Mouse (Mus musculus) lung, embryonic 15.5 days (tissue): ENCODE measurements around the gene Jmjd4. TPM values are rescaled to one million over a fixed set of nuclear protein-coding genes. Genes with fewer than 3 reads are reported as not detected.

Experiments
- ATAC-seq: fragments of 200-750 bp; cut with Nextera tagmentation; 2 replicates; pipeline ENCODE4 v1.8.0; 2017; ENCODE audit warnings: moderate number of reproducible peaks, borderline replicate concordance; ENCODE audit not compliant: low FRiP score, low TSS enrichment; ENCODE audit errors: extremely low read depth
- H3K27ac ChIP-seq: fragments of 300-500 bp; sonication (generic); 2 replicates; pipeline ENCODE4 v1.5.1; 2015; ENCODE audit warnings: moderate library complexity, mild to moderate bottlenecking, inconsistent platforms
- H3K27me3 ChIP-seq: fragments of 300-500 bp; sonication (generic); 2 replicates; pipeline ENCODE4 v1.6.1; 2015; ENCODE audit warnings: inconsistent platforms
- H3K36me3 ChIP-seq: fragments of 300-500 bp; sonication (generic); 2 replicates; pipeline ENCODE4 v1.6.1; 2015; ENCODE audit warnings: inconsistent platforms
- H3K4me1 ChIP-seq: fragments of 300-500 bp; sonication (generic); 2 replicates; pipeline ENCODE4 v1.6.1; 2015; ENCODE audit warnings: inconsistent platforms
- H3K4me2 ChIP-seq: fragments of 300-500 bp; sonication (generic); 2 replicates; pipeline ENCODE4 v1.6.1; 2015; ENCODE audit warnings: inconsistent platforms, mild to moderate bottlenecking, moderate library complexity
- H3K4me3 ChIP-seq: fragments of 300-500 bp; sonication (generic); 2 replicates; pipeline ENCODE4 v1.5.1; 2015; ENCODE audit warnings: mild to moderate bottlenecking, inconsistent platforms
- H3K9ac ChIP-seq: fragments of 300-500 bp; sonication (generic); 2 replicates; pipeline ENCODE4 v1.6.1; 2015; ENCODE audit warnings: inconsistent platforms
- H3K9me3 ChIP-seq: fragments of 300-500 bp; sonication (generic); 2 replicates; pipeline ENCODE4 v1.6.1; 2016; ENCODE audit warnings: inconsistent platforms
- WGBS: fragments of 180-500 bp; shearing (Covaris S2); methylation state at CpG from one replicate; pipeline ENCODE4 v1.1.7; 2015; 5-methylcytosine and 5-hydroxymethylcytosine counted together
- polyA plus RNA-seq: library from polyadenylated mRNA; unstranded; fragments of >200 nt; fragmentation: Nextera tagmentation; extraction: Ambion mirVana; gene quantifications from 2 replicates; pipeline ENCODE4 v1.2.1, GENCODE M21; 2015

The Jmjd4 gene
- polyA plus RNA-seq, 1 experiment from 2014 or later = 11.4 TPM

- peaks cover 26% of the 10 kb centered on the region for H3K36me3 ChIP-seq
- no peak overlapping the region for H3K4me2 ChIP-seq
- ATAC-seq = no peak
- 80% methylated on average over 9 of the region's 9 CpGs for WGBS
- no peak overlapping the region for H3K27ac ChIP-seq
- no peaks in the 10 kb centered on the region; the same call in 1 of the 2 replicates for H3K4me1 ChIP-seq
- H3K9me3 ChIP-seq = no peaks in the 10 kb centered on the region
- H3K9ac ChIP-seq = no peak overlapping the region
- H3K27me3 ChIP-seq = no peaks in the 10 kb centered on the region
- H3K4me3 ChIP-seq = no peak overlapping the region
Measured at GRCm38 (mm10) chr11:59428057-59428660, 21.7 kb upstream of the Jmjd4 start.

- 72% methylated on average over 1 of the region's 1 CpGs for WGBS
- no peak for ATAC-seq
Measured at GRCm38 (mm10) chr11:59429959-59430358, 19.9 kb upstream of the Jmjd4 start.

GRCm38 (mm10) chr11:59432261-59432660, 17.6 kb upstream of the Jmjd4 start:
- peak overlapping the region; percentile 59 for H3K27ac ChIP-seq

More at GRCm38 (mm10) chr11:59429959-59430358, 19.9 kb upstream of the Jmjd4 start:
- Histone ChIP-seq H3K9ac (no peak overlapping the region), H3K36me3 (peaks cover 17% of the 10 kb centered on the region), H3K9me3 (no peaks in the 10 kb centered on the region), H3K4me1 (no peaks in the 10 kb centered on the region; the same call in 1 of the 2 replicates), H3K27me3 (no peaks in the 10 kb centered on the region), H3K4me3 (no peak overlapping the region), H3K4me2 (no peak overlapping the region), H3K27ac (no peak overlapping the region)

DNA sequence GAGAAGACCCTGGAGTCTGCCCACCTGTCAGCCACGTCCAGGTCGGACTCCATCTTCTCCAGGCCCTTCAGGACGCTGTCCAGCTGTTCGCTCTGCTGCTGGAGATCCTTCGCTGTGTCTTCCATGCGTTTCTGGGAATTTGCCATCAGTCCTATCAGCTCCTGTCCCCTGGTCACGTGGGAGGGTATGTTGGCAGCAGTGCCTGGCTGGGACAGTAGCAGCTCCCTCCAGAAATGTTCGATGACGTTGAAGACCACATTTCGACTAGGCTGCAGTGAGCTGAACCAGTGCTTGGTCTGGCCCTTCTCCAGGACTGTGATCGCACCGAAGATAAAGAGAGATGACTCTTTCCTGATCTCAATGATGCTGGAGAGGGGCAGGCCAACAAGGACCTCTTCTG, 11.9 kb upstream of the Jmjd4 start:
- no peak overlapping the region for H3K4me2 ChIP-seq
- no peak for ATAC-seq
- 0 out of 2 replicates have a peak, but pooled peaks cover 13% of the 10 kb centered on the region for H3K9me3 ChIP-seq
- H3K27ac ChIP-seq = no peak overlapping the region
- H3K27me3 ChIP-seq = no peaks in the 10 kb centered on the region
- H3K36me3 ChIP-seq = peaks cover 19% of the 10 kb centered on the region
- H3K9ac ChIP-seq = no peak overlapping the region
- WGBS = 89% methylated on average over 12 of the region's 12 CpGs
- H3K4me1 ChIP-seq = no peaks in the 10 kb centered on the region
- no peak overlapping the region for H3K4me3 ChIP-seq

More at GRCm38 (mm10) chr11:59432261-59432660, 17.6 kb upstream of the Jmjd4 start:
- peak; percentile 27; the same call in 1 of the 2 replicates for ATAC-seq
- H3K9me3 ChIP-seq = 0 out of 2 replicates have a peak, but pooled peaks cover 13% of the 10 kb centered on the region
- H3K36me3 ChIP-seq = peaks cover 23% of the 10 kb centered on the region
- no peak overlapping the region for H3K4me3 ChIP-seq
- no peaks in the 10 kb centered on the region for H3K27me3 ChIP-seq
- H3K4me2 ChIP-seq = no peak overlapping the region
- 22% methylated on average over 3 of the region's 3 CpGs for WGBS
- no peaks in the 10 kb centered on the region for H3K4me1 ChIP-seq
- H3K9ac ChIP-seq = no peak overlapping the region

DNA sequence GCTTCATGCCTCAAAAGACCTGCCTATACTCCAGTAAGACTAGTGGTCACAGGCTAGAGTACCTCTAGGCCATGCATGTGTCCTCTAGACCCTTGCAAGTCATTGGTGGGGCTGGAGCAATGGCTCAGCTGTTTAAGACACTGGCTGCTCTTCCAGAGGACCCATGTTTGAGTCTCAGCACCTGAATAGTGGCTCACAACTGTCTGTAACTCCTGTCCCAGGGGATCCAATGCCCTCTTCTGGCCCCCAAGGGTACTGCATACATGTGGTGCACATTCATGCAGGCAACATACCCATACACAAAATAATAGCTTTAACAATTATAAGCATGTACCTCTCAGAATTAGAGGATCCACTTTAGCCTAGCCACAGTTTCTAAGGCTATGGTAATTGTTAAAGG, 6.7 kb upstream of the Jmjd4 start:
- H3K9ac ChIP-seq = no peak overlapping the region
- no peaks in the 10 kb centered on the region for H3K27me3 ChIP-seq
- H3K4me1 ChIP-seq = no peaks in the 10 kb centered on the region
- H3K27ac ChIP-seq = no peak overlapping the region
- H3K9me3 ChIP-seq = no peaks in the 10 kb centered on the region
- no peak overlapping the region for H3K4me3 ChIP-seq
- H3K4me2 ChIP-seq = no peak overlapping the region
- peaks cover under 1% of the 10 kb centered on the region; the same call in 1 of the 2 replicates for H3K36me3 ChIP-seq
- no peak for ATAC-seq

GRCm38 (mm10) chr11:59450230-59450771, 456 bp downstream of the Jmjd4 start:
- peak overlapping the region; percentile 88 for H3K4me2 ChIP-seq
- no peaks in the 10 kb centered on the region for H3K27me3 ChIP-seq
- under 1% methylated on average over 38 of the region's 38 CpGs for WGBS
- H3K4me3 ChIP-seq = peak overlapping the region; percentile 88
- peak; percentile 43 for ATAC-seq
- peak overlapping the region; percentile 92 for H3K9ac ChIP-seq
- no peaks in the 10 kb centered on the region for H3K9me3 ChIP-seq
- H3K27ac ChIP-seq = peak overlapping the region; percentile 87
- peaks cover 26% of the 10 kb centered on the region for H3K36me3 ChIP-seq
- H3K4me1 ChIP-seq = peaks cover 18% of the 10 kb centered on the region

- Histone ChIP-seq H3K4me2 (peak within 1 kb of the TSS; percentile 88), H3K9ac (peak within 1 kb of the TSS; percentile 92), H3K27ac (peak within 1 kb of the TSS; percentile 87), H3K4me3 (peak within 1 kb of the TSS; percentile 88), H3K27me3 (no peaks in the 10 kb centered on the region), H3K9me3 (no peaks in the 10 kb centered on the region), H3K36me3 (peaks cover 34% of the 10 kb centered on the region), H3K4me1 (peaks cover 18% of the 10 kb centered on the region)
- 63% methylated on average over 4 of the region's 4 CpGs for WGBS
- no peak for ATAC-seq
Measured at GRCm38 (mm10) chr11:59451086-59451485, 1.2 kb downstream of the Jmjd4 start, which contains the start of gene Snap47. TSS of gene Snap47 (minus strand) at chr11:59451186.

GRCm38 (mm10) chr11:59456346-59456745, 6.5 kb downstream of the Jmjd4 start:
- Histone ChIP-seq H3K9ac (no peak overlapping the region), H3K36me3 (peaks cover 57% of the 10 kb centered on the region), H3K9me3 (no peaks in the 10 kb centered on the region), H3K27ac (no peak overlapping the region), H3K27me3 (no peaks in the 10 kb centered on the region), H3K4me3 (no peak overlapping the region), H3K4me1 (peaks cover 4% of the 10 kb centered on the region), H3K4me2 (no peak overlapping the region)
- WGBS = 72% methylated on average over 2 of the region's 2 CpGs
- no peak for ATAC-seq

DNA sequence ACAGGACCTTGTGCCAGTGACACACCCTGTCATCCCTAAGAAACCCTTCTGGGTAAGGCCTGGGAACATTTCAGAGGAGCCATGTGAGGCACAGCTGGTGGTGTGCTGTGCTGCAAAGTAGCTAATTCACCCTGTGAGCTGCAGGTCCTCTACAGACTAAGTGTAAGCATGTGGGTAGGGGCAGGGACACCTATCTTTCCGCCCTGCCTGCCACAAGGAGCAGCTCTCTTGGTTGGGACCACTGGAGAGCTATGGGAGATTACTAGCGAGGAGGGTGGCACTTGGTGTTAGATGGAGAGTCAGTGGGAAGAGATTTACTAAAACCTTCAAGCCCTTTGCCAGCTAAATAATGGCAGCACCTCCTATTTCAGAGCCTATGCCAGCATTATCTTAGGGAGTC, 7.0 kb downstream of the Jmjd4 start:
- peaks cover 61% of the 10 kb centered on the region for H3K36me3 ChIP-seq

GRCm38 (mm10) chr11:59458973-59459372, 9.1 kb downstream of the Jmjd4 start:
- Histone ChIP-seq H3K36me3 (peaks cover 69% of the 10 kb centered on the region), H3K9ac (no peak overlapping the region), H3K4me2 (no peak overlapping the region), H3K27ac (peak overlapping the region; percentile 59; the same call in 1 of the 2 replicates), H3K4me3 (no peak overlapping the region), H3K9me3 (peaks cover 15% of the 10 kb centered on the region; the same call in 1 of the 2 replicates), H3K27me3 (no peaks in the 10 kb centered on the region), H3K4me1 (peaks cover 4% of the 10 kb centered on the region)
- ATAC-seq = peak; percentile 79
- 26% methylated on average over 5 of the region's 5 CpGs for WGBS

More for the DNA sequence above, 7.0 kb downstream of the Jmjd4 start:
- WGBS = 95% methylated on average over 2 of the region's 2 CpGs
- ATAC-seq = no peak
- Histone ChIP-seq H3K4me3 (no peak overlapping the region), H3K27ac (no peak overlapping the region), H3K27me3 (no peaks in the 10 kb centered on the region), H3K4me1 (peaks cover 4% of the 10 kb centered on the region), H3K9ac (no peak overlapping the region), H3K4me2 (no peak overlapping the region), H3K9me3 (no peaks in the 10 kb centered on the region)

DNA sequence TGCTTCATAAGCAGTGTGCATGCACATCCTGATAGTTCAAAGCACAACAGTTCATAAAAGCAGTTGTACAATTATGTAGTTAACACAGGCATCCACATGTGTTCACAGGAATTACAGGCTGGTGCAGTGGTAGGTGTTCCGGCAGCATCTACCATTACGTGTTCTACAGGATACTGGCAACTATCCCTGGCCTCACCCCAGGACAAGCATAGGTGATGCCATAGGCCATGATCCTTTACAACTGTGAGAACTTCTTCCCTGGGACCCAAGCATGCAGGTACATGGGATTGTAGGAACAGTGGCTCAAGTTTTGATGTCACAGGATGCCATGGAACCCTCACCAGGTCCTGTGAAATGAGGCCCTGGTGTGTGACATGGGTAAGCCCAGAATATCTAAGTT, 10.6 kb downstream of the Jmjd4 start:
- no peak for ATAC-seq
- 91% methylated on average over 2 of the region's 2 CpGs for WGBS
- no peaks in the 10 kb centered on the region for H3K27me3 ChIP-seq
- H3K9ac ChIP-seq = no peak overlapping the region
- no peak overlapping the region for H3K4me2 ChIP-seq
- H3K27ac ChIP-seq = no peak overlapping the region
- peaks cover 66% of the 10 kb centered on the region for H3K36me3 ChIP-seq
- H3K4me3 ChIP-seq = no peak overlapping the region
- peaks cover 4% of the 10 kb centered on the region for H3K4me1 ChIP-seq
- H3K9me3 ChIP-seq = peaks cover 16% of the 10 kb centered on the region; the same call in 1 of the 2 replicates
